Mouse (Mus musculus) heart, adult 2 months (tissue): Measurements from ENCODE around the gene Slit3.

Experiments
- CTCF ChIP-seq: fragments of 200-600 bp; IDR thresholded peaks from 2 replicates; pipeline ENCODE4 v1.8.1; 2022; ENCODE audit warnings: antibody characterized with exemption, mild to moderate bottlenecking, moderate library complexity
- POLR2A ChIP-seq: fragments of 200-500 bp; IDR thresholded peaks from 2 replicates; pipeline ENCODE4 v1.6.1; 2011; ENCODE audit warnings: mild to moderate bottlenecking, low read depth, low read length, control low read depth; ENCODE audit not compliant: insufficient read depth

- TF ChIP-seq CTCF, result no peak
- TF ChIP-seq POLR2A, result no peak
These were observed 289.4 kb downstream of the Slit3 start for GRCm38 (mm10) chr11:35410431-35410830.
